Mouse (Mus musculus) adrenal gland, postnatal 36 days (tissue): ENCODE data around the gene Hipk2. TPM values are rescaled to one million over a fixed set of nuclear protein-coding genes. Genes with fewer than 3 reads are reported as not detected.

ENCODE experiments used
- DNase-seq, 2 experiments: peaks; one replicate each; pipeline ENCODE4 v3.0.0; 2021; ENCODE audit warnings: mixed read lengths in 1 of 2
- total RNA-seq, 2 experiments: library from RNA; stranded (reverse); gene quantifications; 2 replicates each; pipeline ENCODE4 v1.2.3; 2021

Gene Hipk2
- total RNA-seq, 2 experiments from 2014 or later: 126 to 136 TPM

DNA sequence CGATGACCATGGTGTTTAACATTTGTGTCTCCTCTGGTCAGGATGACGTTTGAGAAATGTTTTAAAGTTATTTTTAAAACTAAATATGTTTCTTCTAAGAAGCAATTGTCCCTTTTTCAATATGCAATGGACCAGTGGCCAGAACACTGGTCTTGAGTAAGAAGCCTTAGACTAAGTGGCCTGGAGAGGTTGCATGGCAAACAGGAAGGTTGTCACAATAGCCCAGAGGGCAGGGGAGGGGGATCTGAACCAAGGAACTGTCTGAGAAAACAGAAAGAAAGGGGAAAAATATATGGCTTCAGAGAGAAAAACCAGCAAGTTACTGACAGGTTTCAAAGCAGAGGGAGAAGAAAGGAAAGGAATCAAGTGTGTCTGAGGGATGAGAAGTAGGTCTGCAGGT lies 47.8 kb downstream of the Hipk2 start:
- DNase-seq: no peak

DNA sequence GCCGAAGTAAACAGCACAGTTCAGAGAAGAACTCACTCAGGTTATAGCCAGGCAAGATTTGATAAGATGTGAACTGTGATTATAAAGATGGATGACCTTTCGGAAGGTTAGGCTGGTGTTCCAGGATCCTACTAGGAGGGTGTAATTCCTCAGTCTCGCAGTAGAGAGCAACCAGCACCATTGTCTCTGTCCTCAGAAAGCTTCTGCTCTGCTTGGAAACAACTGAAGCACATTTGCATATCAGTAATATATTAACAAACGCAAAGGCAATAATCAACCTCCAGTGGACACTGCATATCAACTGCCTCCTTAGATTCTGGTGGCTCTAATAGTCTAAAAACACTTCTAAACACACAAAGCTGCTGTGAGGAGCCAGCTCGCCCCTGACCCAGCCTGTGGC lies 48.5 kb downstream of the Hipk2 start:
- DNase-seq: peak in 1 of 2 experiments; percentile 18

- DNase-seq: no peak
Measured at GRCm38 (mm10) chr6:38826857-38827256, 49.1 kb downstream of the Hipk2 start.

GRCm38 (mm10) chr6:38825886-38826285 lies 50.1 kb downstream of the Hipk2 start:
- no peak for DNase-seq

- peak; percentile 57 to 61 for DNase-seq
Measured at GRCm38 (mm10) chr6:38823827-38824226, 52.1 kb downstream of the Hipk2 start.

DNA sequence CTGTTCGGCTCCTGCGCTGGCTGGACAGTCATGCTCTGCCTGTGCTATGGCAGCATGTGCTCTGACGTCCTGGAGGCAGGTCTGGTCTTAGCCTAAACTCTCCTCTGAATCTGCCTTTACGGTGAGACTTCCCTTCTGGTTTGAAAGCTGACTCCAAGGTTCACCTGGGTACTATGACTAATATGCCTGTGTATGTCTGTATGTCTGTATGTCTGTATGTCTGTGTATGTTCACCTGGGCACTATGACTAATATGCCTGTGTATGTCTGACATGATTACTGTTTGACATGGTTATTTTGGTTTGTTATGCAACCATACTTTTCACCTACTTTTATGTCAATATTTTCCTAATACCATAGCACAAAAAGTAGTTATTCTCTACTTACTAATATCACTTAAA lies 52.8 kb downstream of the Hipk2 start:
- no peak for DNase-seq

DNA sequence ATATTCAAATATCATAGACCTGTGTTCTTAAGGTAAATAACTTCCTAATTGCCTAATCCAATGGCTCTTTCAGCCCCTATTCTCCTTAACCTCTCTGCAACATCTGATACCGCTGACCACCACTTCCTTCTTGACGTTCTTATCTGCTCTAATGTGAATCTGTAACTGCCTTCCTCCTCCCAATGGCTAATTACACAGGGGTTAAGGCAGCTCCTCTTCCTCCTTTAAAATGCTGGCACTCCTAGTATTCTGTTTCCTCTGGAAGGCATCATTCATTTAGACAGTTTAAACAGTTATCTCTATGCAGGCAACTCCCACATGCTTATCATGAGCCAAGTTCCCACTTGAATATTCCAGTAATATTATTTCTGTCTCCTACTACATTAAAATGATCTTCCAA lies 54.3 kb downstream of the Hipk2 start:
- no peak for DNase-seq

GRCm38 (mm10) chr6:38820862-38821261 lies 55.1 kb downstream of the Hipk2 start:
- DNase-seq: no peak

- no peak for DNase-seq
Measured at GRCm38 (mm10) chr6:38816216-38816615, 59.7 kb downstream of the Hipk2 start.

DNA sequence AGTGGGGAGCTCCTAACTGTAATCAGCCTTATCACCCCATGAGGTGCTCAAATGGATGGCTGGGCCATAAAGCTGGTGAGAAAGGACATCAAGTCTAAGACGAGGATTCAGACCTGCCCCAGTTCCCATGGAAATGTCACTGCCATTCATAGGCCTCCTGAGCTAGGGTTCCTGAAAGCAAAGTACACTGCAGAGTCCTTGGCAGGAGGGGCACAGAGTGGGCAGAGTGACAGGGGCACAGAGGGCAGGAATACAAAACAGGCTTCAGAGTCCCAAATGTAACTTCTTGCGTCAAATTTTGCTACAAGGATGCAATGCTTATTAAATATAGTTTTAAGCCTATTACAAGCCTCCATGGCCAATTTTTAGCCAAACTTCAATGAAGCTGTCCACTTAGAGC lies 60.4 kb downstream of the Hipk2 start:
- peak in 1 of 2 experiments; percentile 27 for DNase-seq

DNA sequence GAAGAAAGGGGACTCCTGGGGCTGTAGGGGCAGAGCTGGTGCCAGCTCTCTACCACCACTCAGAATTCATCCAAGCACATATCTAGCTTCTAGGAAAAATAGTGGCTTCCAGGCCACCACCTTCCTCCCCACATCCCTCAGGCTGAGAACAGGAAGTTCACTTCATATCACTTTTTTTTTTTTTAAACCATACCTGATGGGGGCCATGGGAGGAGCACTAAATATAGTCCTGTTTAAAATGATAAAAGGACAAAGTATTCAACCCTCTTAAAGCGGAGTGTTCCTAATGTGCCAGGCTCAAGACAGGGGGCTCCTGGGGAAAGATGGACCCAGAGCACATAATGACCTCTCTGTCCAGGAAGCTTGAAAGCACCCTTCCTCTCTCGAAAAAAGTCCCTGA lies 61.3 kb downstream of the Hipk2 start:
- no peak for DNase-seq

DNA sequence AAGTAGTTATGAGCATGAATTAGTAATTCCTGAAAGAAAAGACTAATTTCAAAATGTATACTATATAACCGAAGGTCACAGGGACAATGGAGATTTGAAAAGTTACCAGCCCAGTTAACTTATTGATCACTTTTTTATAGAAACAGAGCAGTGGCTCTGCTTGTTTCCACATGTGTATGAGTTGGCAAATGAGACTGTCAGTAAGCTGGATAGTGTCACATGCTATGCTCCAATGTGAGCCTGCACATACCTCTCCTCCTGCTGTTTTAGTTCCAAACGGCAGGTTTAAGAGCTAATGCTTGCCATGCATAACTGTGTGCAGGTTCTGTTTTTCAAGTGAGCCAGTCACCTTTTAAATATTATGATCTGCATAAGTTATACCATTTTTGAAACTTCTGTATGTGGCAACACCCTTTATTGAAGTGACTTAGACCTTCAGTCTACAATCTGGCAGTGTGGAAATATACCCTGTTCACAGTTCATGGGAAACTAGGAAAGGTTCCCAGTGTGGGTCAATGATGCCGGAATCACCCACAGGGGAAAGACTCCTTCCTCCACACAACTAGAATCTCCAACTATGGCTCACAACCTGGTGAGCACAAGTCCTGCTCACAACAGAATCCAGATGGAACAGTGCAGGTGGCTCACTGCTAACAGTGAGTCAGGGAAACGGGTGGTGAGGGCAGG lies 64.4 kb downstream of the Hipk2 start:
- no peak for DNase-seq

DNA sequence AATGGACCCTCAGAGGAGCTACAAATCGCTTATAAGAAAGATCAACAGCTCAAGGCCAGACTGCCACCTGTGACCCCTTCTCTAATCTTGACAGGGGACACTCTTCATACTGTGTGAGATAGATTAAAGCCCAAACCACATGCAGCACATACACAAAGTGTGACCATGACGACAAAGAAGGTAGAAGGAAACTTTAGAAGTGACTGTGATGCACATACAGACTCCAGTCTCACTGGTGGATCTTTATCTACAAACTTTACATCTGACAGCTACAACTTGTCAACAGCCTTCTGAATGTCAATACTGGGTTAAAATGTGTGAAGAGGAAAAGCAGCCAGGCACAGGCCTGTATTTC lies 65.9 kb downstream of the Hipk2 start:
- DNase-seq: no peak

DNA sequence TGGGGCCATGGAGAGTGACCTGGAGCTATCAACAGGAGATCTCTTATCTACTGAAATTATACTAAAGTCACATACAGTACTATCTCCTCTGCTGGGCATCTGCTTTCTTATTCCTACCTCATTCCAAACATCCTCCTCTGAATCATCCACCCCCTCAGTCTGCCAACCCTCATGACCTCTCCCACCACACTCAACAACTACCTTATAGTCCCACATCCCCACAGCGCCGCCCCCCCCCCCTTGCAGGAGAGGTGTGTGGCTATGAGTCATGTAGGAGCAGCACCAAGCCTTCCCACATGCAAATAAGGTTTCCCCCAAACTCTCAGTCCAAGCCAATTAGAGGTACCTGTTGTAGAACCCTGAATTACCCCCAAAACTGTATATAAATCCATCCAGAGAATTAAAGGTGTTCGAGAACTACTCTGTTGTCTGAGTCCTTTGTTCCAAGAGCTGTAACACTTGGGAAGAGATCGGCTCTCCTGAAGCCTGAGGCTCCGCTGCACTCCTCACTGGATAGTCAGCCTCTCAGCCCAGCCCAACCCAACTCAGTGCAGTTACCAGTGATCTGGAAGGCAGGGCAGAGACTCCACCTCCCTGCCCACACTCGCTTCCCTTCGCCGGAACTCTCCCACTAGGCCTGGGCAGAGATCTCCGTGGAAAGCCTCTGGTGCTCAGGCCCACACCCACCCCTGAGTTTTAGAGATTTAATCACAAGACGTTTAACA lies 66.4 kb downstream of the Hipk2 start:
- peak; percentile 36 to 47 for DNase-seq

DNA sequence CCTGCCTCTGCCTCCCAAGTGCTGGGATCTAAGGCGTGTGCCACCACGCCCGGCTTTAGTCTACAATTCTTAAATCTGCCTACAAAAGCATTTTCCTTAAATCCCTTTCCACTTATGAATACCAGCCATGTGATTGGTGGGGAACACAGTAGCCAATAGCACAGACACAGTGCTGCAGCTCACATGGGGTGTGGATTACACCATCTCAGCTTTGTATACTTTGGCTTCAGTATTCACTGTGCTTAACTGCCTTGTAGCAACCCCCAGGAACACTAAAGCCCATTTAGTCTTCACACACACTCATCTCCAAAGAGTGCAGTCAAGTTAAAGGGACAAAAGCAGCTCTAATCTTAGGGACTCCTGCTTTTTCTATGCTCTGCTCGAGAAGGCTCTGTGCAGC lies 67.6 kb downstream of the Hipk2 start:
- DNase-seq: no peak

DNA sequence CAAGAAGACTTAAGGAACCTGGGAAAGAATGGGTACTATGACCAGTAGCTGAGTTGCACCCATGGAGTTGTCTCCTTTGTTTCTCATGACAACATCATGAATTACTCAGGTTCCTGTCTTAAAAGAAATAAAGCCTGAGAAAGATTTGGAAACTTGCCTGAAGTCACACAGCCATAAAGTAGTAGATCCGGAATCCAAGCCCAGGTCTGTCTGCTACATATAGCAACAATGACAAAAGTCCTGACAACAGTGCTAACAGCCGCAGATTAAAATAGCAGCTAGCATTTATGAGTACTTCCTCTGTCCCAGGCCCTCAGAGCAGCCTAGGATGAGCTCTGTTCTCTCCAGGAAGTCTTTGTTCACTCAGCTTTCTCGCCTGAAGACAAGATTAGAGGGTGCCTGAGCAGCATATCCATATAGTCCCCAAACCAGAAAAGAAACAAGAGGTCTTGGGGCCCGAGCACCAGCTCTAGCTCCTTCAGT lies 69.0 kb downstream of the Hipk2 start:
- no peak for DNase-seq

DNA sequence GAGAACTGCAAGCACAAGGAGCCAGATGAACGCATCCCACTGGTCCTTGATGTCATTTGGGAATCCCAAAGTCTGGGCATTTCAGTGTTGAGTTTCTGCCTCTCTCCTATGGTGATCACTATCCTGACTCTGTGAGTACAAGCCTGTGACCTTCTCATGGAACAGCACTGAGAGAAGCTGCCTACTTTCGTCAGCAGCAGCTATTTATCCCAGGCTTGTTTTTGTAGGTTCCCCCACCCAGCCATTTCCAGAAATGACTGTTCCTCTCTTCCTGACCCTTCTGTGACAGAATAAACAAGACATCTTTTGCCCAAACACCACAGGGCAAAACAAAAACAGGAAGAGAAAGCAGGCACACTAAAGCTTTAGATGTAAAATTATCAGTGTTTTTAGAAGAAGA lies 70.4 kb downstream of the Hipk2 start:
- no peak for DNase-seq

DNA sequence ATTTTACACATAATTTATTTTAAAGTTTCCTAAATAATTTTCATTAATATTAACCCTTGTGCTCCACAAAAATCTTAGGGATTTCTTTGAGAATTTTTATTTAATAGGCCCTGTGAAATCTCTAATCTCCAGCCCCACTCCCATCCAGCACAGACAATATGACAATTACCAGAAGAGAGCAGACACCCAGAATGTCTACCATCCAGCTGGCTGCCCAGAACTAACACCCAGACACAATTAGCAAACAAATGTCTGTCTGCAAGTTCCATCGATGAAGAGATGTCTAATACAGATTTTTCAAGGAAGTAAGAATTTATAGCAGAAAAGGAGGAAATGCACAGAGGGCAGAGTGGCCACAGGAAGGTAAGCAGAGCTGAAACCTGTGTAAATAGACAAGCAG lies 74.7 kb downstream of the Hipk2 start:
- no peak for DNase-seq

GRCm38 (mm10) chr6:38797548-38797947 lies 78.4 kb downstream of the Hipk2 start:
- DNase-seq: no peak

DNA sequence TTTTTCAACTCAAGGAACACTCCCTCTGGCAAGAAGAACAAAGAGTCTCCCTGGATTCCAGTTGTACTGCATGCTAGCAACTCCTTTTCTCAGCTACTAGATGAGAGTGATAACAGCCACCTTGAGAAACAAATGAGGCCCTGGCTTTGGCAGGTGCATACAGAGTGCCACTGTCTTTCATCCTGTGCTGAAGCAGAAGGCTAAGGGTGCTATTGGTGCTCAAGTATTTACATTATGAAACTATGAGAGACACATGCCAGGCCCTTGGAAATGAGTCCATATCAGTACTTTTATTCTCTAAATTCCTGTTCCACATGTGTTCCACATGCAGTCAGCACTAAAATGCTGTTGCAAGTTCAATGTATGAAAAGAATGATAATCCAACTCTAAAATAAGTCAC lies 79.0 kb downstream of the Hipk2 start:
- no peak for DNase-seq

DNA sequence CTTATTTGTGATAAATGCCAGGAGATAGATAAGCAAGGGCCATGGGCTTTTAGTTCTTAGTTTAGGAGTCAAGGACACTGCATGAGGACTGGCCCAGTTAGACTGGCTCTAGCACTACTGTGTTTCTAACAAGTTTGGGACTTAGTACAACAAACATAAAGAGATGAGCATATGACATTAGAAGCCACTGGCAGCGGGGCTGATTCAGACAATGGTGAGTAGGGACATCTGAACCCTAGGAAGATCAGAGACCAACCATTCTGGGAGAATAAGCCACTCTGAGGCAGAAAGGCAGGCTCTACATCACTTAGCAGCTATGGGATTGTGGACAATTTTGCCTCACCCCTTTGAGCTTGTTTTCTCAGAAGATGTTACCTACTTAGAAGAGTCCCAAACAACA lies 79.6 kb downstream of the Hipk2 start:
- no peak for DNase-seq

GRCm38 (mm10) chr6:38795096-38795816 lies 80.7 kb downstream of the Hipk2 start:
- no peak for DNase-seq

DNA sequence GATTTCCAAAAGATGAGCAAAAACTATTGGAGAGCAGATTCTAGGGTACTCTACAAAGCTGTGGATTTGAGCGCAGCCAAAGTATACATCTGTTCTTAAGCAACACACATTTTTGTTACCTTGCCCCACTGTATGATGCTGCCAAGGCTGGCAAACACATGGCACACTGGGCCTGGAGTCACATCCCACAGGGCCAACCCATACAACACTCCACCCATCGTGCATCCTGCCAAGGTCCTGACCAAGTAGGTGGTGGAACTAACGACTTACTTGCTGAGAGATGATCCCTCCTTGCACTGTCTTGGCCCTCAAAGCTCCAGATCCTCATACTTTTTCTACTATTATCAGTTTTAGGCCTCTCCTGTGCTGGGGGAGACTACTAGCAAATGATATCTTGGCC lies 83.0 kb downstream of the Hipk2 start:
- peak in 1 of 2 experiments; percentile 45 for DNase-seq
